Mouse (Mus musculus) yolk sac, embryonic 10.5 days (tissue): Measurements from ENCODE around the gene Zfp988.
"Not testable (repeated sequence)": the region's sequence is repeated elsewhere in the genome, so short reads cannot be mapped to it uniquely, and the experiment has no call there.

ENCODE experiments used
- DNase-seq: peaks from one replicate; pipeline ENCODE4 v3.0.0-alpha.2; 2017; ENCODE audit warnings: low spot score

Zfp988 gene

DNA sequence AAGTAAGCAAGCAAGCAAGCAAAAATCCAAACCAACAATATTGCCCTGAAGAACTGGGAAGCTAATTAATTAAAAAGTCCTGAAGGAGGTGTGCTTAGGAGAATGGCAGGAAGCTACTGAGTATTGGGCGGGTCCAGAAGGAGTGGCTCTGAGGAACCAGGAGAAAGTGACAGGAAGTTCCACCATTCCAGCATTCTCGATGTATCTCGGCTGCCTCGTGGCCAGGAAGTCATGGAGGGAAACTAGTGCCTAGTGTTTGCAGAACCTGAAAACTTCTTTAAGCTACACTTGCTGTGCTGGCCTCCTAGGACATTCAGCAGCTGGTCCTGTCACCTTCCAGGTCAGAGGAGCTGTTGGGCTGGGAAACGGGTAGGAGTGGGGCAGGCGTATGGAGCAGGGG, at the start of gene Zfp988:
Gene Zfp988 (plus strand): TSS at position 239 of the 400 bp plus-strand sequence.
- DNase-seq = not testable (repeated sequence)

DNA sequence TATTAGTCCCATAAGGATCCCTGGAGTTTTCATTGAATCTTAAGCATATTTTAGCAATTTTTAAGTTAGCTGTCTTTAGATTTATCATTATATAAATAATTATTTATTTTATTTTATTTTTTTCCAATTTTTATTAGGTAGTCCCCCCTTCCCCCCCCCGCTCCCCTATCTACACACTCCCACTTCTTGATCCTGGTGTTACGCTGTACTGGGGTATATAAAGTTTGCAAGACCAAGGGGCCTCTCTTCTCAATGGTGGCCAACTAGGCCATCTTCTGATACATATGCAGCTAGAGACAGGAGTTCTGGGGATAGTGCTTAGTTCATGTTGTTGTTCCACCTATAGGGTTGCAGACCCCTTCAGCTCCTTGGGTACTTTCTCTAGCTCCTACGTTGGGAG, 42.8 kb upstream of the Zfp988 start:
- DNase-seq = not testable (repeated sequence)

DNA sequence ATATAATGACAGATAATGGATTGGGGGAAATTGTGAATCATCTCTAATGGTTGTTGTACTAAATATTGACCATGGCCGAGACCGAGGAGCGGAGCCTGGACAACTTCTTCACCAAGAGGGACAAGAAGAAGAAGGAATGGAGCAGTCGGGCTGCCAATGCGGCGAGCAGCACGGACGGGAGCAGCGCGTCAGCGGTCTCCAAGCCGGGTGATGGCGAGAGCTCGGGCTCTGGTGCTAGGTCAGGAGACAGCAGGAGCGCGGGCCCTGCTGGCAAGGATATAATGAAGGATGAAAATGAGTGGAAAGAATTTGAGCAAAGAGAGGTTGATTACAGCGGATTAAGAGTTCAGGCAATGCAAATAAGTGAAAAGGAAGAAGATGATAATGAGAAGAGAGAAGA, 38.2 kb upstream of the Zfp988 start:
- DNase-seq = not testable (repeated sequence)

DNA sequence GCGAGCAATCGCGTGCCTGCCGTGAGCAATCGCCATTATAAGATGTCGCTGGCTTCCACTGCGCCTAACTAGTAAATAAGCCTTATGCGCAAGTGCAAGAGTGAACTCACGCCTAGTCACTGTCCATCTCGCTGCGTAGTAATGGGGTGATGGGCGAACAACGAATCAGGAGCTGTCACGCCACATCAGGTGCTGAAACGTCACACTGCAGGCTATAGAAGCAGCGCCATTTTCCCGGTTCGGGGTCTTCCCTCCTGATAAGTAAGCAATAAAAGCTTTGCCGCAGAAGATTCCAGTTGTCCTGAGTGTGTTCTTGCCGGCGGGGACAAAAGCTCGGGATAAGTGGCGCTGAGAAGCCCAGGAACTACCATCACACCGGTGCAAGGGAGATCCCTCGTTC, 36.7 kb upstream of the Zfp988 start:
- not testable (repeated sequence) for DNase-seq

DNA sequence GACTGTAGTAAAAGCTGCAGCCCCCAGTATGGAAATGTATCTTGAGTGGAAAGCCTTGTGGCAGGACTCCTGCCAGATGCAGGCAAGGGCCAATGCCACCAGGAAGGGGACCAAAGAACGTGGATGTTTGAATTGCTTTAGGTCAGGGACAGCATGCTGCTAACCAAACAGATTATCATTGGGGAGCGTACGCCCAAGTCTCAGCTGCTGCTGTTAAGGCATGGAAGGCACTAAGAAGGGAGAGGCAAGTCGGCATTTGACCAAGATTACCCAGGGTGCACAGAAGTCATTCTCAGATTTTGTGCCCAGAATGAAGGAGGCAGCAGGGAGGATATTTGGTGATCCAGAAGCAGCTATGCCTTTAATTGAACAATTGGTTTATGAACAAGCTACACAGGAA, 35.4 kb upstream of the Zfp988 start:
- not testable (repeated sequence) for DNase-seq

DNA sequence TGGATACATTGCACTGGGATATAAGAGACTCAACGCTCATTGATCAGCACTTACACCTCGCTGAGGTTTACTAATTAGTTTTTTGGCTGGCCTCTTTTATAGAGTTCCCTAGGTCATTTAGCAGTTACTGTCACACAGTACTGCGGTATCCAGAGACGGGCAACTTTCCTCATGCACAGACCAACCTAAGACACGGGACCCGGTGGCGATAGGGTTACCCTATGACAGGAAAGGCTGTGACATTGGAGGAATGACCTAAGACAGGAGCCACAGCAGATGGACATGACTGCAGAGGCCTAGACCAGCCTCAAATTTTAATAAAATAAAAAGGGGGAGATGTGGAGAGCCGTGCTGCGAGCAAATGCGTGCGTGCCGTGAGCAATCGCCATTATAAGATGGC, 33.9 kb upstream of the Zfp988 start:
- not testable (repeated sequence) for DNase-seq

DNA sequence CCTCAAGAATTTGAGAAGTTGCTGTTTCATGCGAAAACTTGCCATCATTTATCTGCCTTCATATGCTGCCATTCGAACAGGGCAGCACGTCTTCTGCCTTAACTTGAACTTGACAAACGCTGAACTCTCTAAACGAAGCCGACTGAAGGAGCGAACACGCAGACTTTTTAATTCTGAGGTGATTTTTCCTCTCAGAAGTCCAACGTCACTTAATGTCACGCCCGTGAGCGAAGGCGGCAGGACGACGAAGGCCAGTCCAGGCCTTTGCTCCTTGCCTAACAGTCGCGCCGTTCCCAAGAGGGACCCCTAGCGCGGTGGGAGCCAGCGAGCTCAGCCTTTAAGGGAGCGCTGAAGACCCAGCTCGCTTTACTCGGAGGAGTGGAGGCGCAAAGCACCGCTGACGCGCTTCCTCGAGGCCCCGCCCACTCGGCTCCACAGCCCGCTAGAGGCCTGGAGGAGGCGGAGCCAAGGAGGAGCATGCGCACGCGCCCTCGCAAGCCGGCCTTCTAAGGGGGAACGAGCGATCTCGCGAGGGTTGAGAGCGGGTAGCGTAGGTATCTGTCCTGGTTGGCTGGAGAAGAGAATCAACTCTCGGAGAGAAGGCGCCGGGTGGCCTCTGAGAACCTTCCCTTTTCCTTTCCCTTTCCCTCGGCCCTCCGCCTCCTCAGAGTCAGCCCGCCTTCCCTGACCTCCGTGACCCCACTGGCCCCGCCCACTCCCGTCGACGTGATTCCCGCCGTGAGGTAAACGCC, 30.3 kb upstream of the Zfp988 start:
- peak; percentile 80 for DNase-seq

DNA sequence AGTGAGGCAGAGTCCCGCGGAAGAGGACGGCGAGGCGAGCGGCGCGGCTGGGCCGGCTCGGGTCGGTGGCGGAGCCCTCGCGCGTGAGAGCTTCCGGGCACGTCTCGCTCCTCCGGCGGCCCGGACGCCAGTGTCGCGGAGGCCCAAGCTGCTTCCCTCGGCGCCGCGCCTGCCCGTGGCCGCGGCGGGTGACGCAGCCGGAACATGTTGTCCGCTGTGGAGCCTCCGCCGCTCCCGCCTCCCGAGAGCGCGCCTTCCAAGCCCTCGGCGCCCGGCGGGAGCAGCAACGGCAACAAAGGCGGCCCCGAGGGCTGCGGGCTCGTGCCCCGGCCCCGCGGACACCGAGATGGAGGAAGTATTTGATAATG, 29.7 kb upstream of the Zfp988 start:
- peak; percentile 34 for DNase-seq

DNA sequence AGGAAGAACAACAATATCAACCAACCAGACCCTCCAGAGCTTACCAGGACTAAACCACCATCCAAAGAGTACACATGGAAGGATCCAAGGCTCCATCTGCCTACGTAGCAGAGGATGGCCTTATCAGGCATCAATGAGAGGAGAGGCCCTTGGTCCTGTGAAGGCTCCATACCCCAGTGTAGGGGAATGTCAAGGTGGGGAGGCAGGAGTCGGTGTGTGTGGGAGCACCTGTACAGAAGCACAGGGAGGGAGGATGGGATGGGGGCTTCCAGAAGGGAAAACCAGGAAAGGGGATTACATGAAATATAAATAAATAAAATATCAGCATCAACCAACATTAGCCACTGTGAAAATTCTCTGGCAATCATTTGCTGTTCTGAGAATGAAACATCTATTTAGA, 25.1 kb upstream of the Zfp988 start:
- not testable (repeated sequence) for DNase-seq

DNA sequence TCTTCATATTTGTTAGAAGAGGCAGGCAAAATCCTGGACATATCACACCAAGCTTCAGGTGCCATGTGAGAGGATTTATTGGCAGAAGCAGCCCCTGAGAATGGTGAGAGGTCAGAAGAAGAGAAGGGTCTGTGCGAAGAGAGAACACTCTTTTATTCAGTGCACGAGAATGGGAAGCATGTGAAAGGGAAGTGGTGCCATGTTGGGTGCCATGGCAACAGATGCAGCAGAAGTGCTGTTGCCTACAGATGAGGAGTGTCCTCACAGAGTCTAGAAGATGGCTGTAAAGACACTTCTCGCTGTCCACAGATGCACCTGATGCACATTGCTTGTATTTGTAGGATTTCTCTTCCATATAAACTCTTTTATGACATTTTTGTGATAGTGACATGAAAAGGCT, 6.9 kb upstream of the Zfp988 start:
- DNase-seq = not testable (repeated sequence)

DNA sequence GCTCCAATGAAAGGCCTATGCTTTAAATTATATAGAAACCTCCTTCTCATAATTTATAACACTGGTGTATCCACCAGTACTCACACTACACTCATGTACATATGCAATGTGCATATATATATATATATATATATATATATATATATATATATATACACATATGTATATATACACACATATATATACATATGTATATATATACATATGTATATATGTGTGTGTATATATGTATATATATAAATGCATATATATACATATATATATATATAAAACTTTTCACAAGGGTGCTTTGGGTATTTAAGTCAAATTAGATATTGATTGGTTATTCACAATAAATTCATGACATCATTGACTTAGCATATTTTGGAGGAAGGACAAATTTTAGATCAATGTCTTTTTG, 3.1 kb upstream of the Zfp988 start:
- DNase-seq = not testable (repeated sequence)

DNA sequence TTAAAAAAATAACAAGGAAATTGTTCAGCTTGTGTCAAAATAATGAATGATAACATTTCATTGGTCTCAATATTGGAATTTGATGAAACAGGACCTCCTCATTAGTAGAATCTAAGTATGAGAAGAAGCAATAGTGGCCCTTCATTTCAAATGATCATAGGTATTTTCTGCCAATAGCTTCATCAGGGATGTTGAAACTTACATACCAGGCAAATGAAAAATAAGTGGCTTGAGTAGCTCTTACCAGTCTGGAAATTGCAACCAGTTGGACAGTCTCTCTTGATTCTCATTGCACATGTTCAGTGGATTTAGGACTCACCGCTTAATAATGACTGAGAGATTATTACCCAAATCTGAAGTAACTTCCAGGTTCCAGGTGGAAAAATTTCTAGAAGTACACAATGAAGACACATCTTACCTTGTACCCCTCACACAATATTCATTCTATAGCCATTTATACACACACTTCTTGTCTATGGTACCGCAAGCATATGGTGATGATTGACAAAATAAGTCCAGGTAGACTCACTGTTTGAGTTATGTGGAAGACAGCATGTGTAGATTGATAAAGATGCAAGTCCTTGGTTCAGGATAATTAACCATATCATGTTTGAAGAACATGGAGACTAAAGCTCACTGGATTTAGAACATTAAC, 29.7 kb downstream of the Zfp988 start:
- peak; percentile 5 for DNase-seq

DNA sequence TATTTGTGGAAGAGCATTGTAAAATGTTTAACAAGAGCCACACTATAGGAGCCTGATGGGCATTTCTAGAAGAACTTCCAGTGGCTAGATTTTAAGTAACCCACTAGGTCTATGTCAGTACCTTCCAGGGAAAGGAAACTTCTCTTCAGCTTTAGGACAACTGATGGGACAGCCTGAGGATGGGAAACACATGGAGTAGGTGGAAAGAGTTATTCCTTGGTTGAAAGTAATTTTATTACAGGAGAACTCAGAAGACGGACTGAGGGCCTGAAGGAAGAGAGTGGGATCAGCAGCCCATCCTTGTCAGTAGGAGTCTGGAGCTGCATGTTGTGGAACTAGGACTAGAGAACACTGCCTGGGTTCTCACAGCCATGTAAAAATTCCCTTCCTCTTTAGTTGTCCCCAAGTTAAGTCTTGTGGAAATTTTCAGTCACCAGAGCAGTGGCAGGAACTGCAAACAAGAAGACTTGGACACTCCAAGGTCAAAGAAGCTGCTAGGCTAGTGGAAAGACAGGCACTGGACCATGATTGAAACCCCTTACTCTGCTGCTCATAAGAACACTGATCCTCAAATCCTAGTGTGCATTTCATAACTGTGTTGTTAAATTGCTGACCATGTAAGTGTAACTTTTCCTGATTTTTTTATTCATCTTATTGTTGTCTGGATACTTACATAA, 30.4 kb downstream of the Zfp988 start:
- DNase-seq = peak; percentile 18

DNA sequence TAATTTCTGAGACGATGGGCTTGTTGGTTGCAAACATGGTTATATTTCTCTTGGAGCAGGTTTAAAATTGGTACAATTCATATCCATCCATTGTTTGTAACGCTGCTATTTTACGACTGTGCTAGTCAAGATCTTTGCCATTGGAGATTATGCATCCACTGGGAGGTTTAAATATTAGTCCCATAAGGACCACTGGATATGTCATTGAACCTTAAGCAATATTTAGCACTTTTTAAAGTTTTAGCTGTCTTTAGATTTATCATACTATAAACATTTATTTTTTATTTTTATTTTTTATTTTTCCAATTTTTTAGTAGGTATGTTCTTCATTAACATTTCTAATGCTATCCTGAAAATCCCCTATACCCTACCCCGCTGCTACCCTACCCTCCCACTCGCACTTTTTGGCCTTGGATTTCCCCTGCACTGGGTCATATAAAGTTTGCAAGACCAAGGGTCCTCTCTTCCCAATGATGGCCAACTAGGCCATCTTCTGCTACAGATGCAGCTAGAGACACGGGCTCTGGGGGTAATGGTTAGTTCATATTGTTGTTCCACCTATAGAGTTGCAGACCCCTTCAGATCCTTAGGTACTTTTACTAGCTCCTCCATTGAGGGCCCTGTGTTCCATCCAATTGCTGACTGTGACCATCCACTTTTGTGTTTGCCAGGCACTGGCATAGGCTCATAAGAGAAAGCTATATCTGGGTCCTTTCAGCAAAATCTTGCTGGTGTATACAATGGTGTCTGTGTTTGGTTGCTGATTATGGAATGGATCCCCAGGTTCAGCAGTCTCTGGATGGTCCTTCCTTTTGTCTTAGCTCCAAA, 31.1 kb downstream of the Zfp988 start:
- peak; percentile 21 for DNase-seq

DNA sequence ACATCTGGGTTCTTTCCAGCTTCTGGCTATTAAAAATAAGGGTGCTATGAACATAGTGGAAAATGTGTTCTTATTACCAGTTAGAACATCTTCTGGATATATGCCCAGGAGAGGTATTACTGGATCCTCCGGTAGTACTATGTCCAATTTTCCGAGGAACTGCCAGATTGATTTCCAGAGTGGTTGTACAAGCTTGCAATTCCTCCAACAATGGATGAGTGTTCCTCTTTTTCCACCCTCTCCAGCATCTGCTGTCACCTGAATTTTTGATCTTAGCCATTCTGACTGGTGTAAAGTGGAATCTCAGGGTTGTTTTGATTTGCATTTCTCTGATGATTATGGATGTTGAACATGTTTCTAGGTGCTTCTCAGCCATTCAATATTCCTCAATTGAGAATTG, 32.0 kb downstream of the Zfp988 start:
- DNase-seq = peak; percentile 1

DNA sequence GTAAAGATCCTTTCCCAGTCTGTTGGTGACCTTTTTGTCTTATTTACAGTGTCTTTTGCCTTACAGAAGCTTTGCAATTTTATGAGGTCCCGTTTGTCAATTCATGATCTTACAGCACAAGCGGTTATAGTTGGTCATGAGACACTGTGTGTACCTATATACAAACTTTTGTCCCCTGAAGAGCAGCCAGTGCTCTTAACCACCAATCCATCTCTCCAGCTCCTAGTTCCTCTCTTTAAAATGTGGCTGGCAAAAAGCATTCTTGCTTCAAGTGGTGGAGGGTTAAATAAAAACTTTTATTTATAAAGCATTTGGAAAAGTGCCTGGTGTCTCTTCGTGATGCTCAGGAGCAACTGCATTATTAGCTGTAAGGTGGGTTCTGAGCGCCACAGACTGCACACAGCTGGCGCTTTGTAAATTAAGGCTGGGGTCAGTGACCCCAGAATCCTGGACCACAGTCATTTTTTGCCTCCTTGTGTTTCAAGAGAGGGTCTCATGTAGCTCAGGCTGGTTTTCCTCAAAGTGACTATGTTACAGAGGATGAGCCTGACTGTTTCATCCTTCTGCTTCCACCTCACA, 32.6 kb downstream of the Zfp988 start:
- DNase-seq = peak; percentile 21

DNA sequence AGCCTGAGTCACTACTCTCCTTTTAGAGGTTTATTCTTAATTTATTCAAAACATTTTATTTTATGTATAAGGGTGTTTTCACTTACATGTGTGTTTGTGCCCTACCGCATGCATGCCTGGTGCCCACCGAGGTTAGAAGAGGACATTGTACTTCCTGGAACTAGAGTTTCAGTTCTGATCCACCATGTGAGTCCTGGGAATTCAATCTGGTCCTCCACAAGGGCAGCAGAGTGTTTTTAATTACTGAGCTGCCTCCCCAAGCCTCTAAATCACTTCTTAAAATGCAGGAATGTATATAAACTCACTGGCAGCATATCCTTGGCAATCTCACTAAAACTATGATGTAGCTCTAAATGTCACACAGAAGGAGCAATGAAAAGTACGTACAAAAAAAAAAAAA, 33.2 kb downstream of the Zfp988 start:
- DNase-seq = peak; percentile 0

DNA sequence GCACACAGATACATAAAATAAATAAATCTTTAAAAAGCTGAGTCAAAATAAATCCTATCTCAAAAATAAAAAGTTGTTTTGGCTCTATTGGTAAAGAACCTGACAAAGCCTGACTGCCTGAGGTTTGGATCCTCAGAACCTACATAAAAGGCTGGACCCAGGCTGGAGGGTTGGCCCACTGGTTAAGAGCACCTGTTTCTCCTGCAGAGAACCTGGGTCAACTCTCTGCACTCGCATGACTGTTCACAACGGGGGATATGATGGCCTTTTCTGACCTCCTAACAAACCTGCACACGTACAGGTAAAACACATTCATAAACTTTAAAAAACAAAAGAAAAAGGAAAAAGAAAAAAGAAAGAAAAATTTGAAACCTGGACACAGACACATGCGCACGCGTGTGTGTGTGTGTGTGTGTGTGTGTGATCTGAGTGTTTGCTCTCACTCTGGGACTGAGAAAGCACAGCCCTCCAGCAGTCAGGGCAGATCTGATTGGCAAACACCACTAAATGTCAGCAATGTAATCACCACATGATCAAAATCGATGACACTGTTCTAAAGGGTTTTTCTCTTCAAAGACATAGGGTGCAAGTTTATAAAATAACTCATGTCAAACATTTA, 34.2 kb downstream of the Zfp988 start:
- DNase-seq = peak; percentile 7

DNA sequence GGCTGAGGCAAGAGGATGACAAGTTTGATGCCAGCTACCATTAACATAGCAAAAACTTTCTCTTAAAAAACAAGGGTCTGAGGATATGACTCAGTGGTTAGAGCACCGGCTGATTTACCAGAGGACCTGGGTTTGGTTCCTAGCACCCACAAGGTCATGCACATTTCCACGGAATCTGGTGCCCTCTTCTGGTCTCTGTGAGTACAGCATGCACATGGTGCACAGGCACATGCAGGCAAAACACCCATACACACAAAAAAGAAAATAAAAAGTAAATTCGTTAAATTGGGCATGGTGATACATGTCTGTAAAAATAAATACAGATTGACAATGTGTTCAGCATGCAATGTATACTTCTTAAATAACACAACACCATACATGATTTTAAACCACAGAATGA, 34.8 kb downstream of the Zfp988 start:
- peak; percentile 1 for DNase-seq

DNA sequence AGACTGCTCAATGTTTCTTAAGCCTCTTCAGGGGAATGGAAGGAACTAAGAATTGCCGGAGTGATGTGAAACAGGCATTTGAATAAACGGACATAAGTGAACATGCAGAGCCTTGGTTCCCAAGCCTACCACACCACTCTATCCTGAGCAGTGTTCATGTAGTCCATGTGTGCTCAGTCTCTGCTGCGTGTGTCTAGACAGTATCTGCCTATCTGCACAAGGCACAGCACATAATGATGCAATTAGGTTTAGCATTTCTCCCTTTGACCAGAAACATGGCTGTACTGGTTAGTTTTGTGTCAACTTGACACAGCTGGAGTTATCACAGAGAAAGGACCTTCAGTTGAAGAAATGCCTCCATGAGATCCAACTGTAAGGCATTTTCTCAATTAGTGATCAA, 35.4 kb downstream of the Zfp988 start:
- DNase-seq = peak; percentile 1
